14 mouse cellular contexts compared by ENCODE assay signal in the genomic region with DNA sequence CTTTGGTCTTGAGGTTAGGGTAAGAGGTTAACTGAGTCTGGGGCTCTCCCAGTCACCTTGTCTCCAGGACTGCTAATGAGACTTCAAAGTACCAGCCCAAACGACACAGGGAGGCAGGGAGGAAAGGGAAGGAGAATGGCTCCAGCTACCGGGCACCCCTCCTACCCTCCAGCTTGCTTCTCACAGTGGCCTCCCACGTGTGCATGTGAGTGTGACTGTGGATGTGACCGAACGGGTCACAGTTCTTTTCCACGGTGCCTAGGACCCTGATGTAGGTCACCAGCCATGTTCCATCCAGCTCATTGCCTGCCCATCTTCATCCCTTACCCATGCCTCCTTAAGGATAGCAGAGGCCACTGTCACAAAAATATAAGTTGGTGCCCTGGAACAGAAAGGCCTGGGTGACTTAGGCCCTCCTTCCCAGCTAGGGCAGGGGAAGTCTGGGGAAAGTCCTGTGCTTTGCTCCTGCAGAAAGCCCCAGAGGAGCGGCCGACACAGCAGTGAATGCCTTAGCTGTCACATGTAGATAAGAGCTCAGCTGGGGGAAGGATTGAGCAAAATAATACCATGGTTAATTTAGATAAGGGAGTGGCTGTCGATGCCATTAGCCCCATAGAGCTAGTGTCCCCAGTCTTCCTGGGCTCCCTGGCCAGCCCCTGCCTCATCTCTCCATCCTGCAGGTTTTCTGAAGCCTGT. TPM values are rescaled to one million over a fixed set of nuclear protein-coding genes. Genes with fewer than 3 reads are reported as not detected.
DNase-seq lines count a peak whose midpoint lies in the region; ATAC-seq lines count a peak whose summit lies in the region.
"Had no signal": no experiment of that assay in that cellular context is flagged by ENCODE, and none has a peak within 500 bp of the region (broad histone marks: within the 10 kb centered on the region; RNA-seq: fewer than 3 reads in every experiment).

No protein-coding gene starts in this region.

- H3K27me3 ChIP-seq in heart, embryonic 10.5 days (ENCODE audit: insufficient read depth, poor library complexity, severe bottlenecking): peaks cover 3% of the 10 kb centered on the region; the same call in 1 of the 2 replicates
- H3K27me3 ChIP-seq in midbrain, embryonic 12.5 days: peaks cover 27% of the 10 kb centered on the region
- peaks cover 8% of the 10 kb centered on the region; the same call in 1 of the 2 replicates for H3K27me3 ChIP-seq in midbrain, embryonic 13.5 days
- no peaks in the 10 kb centered on the region for H3K27me3 ChIP-seq in liver, embryonic 11.5 days (replicated peaks; ENCODE audit: control insufficient read depth, insufficient read depth, low read length)
- H3K27me3 ChIP-seq in stomach, embryonic 15.5 days (replicated peaks): no peaks in the 10 kb centered on the region
- H3K27me3 ChIP-seq: hindbrain, embryonic 15.5 days had no signal

- peak; percentile 84 for DNase-seq in heart, embryonic 10.5 days (ENCODE audit: low spot score)
- no peak for DNase-seq in heart, postnatal 10 days
- DNase-seq in liver, embryonic 11.5 days (ENCODE audit: low spot score): peak; percentile 55
- no peak for DNase-seq in adrenal gland, postnatal 10 days
- no peak for DNase-seq in kidney, postnatal 10 days
- DNase-seq: cerebellum, adult 18-20 months; kidney, postnatal 14 days; right cerebral cortex, postnatal 4 days; thymus, adult 2 months had no signal

- intact Hi-C loops in heart, postnatal 10 days (cut with DNase I): no loop called here

- H3K4me3 ChIP-seq in heart, embryonic 10.5 days: no peak overlapping the region
- no peak overlapping the region for H3K4me3 ChIP-seq in midbrain, embryonic 12.5 days
- H3K4me3 ChIP-seq in midbrain, embryonic 13.5 days (replicated peaks): no peak overlapping the region
- peak overlapping the region; percentile 13; the same call in 1 of the 2 replicates for H3K4me3 ChIP-seq in liver, embryonic 11.5 days (ENCODE audit: low read depth, low read length)
- no peak overlapping the region for H3K4me3 ChIP-seq in stomach, embryonic 15.5 days (replicated peaks)
- H3K4me3 ChIP-seq: hindbrain, embryonic 15.5 days; left cerebral cortex, adult 2 months had no signal

- peak overlapping the region; percentile 81; the same call in 1 of the 2 replicates for H3K27ac ChIP-seq in heart, embryonic 10.5 days
- 0 out of 2 replicates have a peak overlapping the region, but pooled peaks have one; percentile 7 for H3K27ac ChIP-seq in midbrain, embryonic 12.5 days (replicated peaks)
- H3K27ac ChIP-seq in midbrain, embryonic 13.5 days: no peak overlapping the region
- peak overlapping the region; percentile 98 for H3K27ac ChIP-seq in liver, embryonic 11.5 days (ENCODE audit: low read depth, low read length)
- peak overlapping the region; percentile 31; the same call in 1 of the 2 replicates for H3K27ac ChIP-seq in stomach, embryonic 15.5 days
- H3K27ac ChIP-seq: hindbrain, embryonic 15.5 days; left cerebral cortex, adult 2 months had no signal

- no peak overlapping the region for H3K9ac ChIP-seq in midbrain, embryonic 12.5 days (replicated peaks)
- no peak overlapping the region for H3K9ac ChIP-seq in midbrain, embryonic 13.5 days (replicated peaks)
- H3K9ac ChIP-seq in liver, embryonic 11.5 days (ENCODE audit: low read depth, low read length): peak overlapping the region; percentile 63
- H3K9ac ChIP-seq in stomach, embryonic 15.5 days: no peak overlapping the region
- H3K9ac ChIP-seq: hindbrain, embryonic 15.5 days had no signal

- whole genome bisulfite sequencing in heart, embryonic 10.5 days: 33% methylated on average over 9 of the region's 9 CpGs
- 72% methylated on average over 9 of the region's 9 CpGs for WGBS in midbrain, embryonic 12.5 days
- 72% methylated on average over 9 of the region's 9 CpGs for WGBS in midbrain, embryonic 13.5 days
- 39% methylated on average over 9 of the region's 9 CpGs for WGBS in liver, embryonic 11.5 days
- WGBS in stomach, embryonic 15.5 days: 61% methylated on average over 9 of the region's 9 CpGs

- H3K4me1 ChIP-seq in heart, embryonic 10.5 days: peaks cover 35% of the 10 kb centered on the region
- peaks cover 10% of the 10 kb centered on the region for H3K4me1 ChIP-seq in midbrain, embryonic 12.5 days
- H3K4me1 ChIP-seq in midbrain, embryonic 13.5 days (replicated peaks): peaks cover 20% of the 10 kb centered on the region
- H3K4me1 ChIP-seq in liver, embryonic 11.5 days (replicated peaks; ENCODE audit: control insufficient read depth, insufficient read depth, low read length): peaks cover 53% of the 10 kb centered on the region
- H3K4me1 ChIP-seq in stomach, embryonic 15.5 days: peaks cover 5% of the 10 kb centered on the region

- no peak for ATAC-seq in midbrain, embryonic 12.5 days (ENCODE audit: low FRiP score, low read depth)
- ATAC-seq in midbrain, embryonic 13.5 days: no peak
- peak; percentile 89 for ATAC-seq in liver, embryonic 11.5 days (replicated peaks; ENCODE audit: low FRiP score)
- ATAC-seq in stomach, embryonic 15.5 days (ENCODE audit: insufficient read depth, low FRiP score, low read depth): peak; percentile 74

- no peaks in the 10 kb centered on the region for H3K9me3 ChIP-seq in heart, embryonic 10.5 days
- no peaks in the 10 kb centered on the region for H3K9me3 ChIP-seq in midbrain, embryonic 12.5 days
- H3K9me3 ChIP-seq in midbrain, embryonic 13.5 days: no peaks in the 10 kb centered on the region
- no peaks in the 10 kb centered on the region for H3K9me3 ChIP-seq in liver, embryonic 11.5 days (ENCODE audit: control insufficient read depth, low read length)
- no peaks in the 10 kb centered on the region for H3K9me3 ChIP-seq in stomach, embryonic 15.5 days
- H3K9me3 ChIP-seq: hindbrain, embryonic 15.5 days had no signal

- no peaks in the 10 kb centered on the region for H3K36me3 ChIP-seq in heart, embryonic 10.5 days
- H3K36me3 ChIP-seq in midbrain, embryonic 12.5 days: no peaks in the 10 kb centered on the region
- no peaks in the 10 kb centered on the region for H3K36me3 ChIP-seq in midbrain, embryonic 13.5 days
- H3K36me3 ChIP-seq in liver, embryonic 11.5 days (ENCODE audit: control insufficient read depth, insufficient read depth, low read length): no peaks in the 10 kb centered on the region
- no peaks in the 10 kb centered on the region for H3K36me3 ChIP-seq in stomach, embryonic 15.5 days
- H3K36me3 ChIP-seq: hindbrain, embryonic 15.5 days had no signal

- no peak overlapping the region for H3K4me2 ChIP-seq in midbrain, embryonic 12.5 days (replicated peaks)
- no peak overlapping the region for H3K4me2 ChIP-seq in midbrain, embryonic 13.5 days (replicated peaks)
- H3K4me2 ChIP-seq in liver, embryonic 11.5 days: peak overlapping the region; percentile 67
- H3K4me2 ChIP-seq in stomach, embryonic 15.5 days: no peak overlapping the region
- H3K4me2 ChIP-seq: hindbrain, embryonic 15.5 days had no signal

RNA-seq across cellular contexts. Expression of a gene that starts 4.4 kb away (rescaled TPM):
- 9.4 and 10.7 TPM in 2 replicates for polyA plus RNA-seq in heart, embryonic 10.5 days (2016; fragmentation: Nextera tagmentation; extraction: Ambion mirVana)
- total RNA-seq in heart, postnatal 10 days (2021): 1 to 10 TPM; 2.8 to 4.1 TPM
- polyA plus RNA-seq in midbrain, embryonic 12.5 days (2016; fragmentation: Nextera tagmentation; extraction: Ambion mirVana): 1.2 and 1.6 TPM in 2 replicates
- polyA plus RNA-seq in midbrain, embryonic 13.5 days (2015; fragmentation: Nextera tagmentation; extraction: Ambion mirVana): 0.90 and 1.1 TPM in 2 replicates
- polyA plus RNA-seq in liver, embryonic 11.5 days (2014; fragmentation: Nextera tagmentation; extraction: Ambion mirVana): 10.9 and 12.0 TPM in 2 replicates
- 21.3 and 30.0 TPM in 2 replicates for polyA plus RNA-seq in stomach, embryonic 15.5 days (2015; fragmentation: Nextera tagmentation; extraction: Ambion mirVana)
- total RNA-seq in adrenal gland, postnatal 10 days (2021): 1 to 10 TPM; 5.3 to 5.8 TPM

Comparison
In these comparisons a context has a peak if more than half of its experiments do, and no peak if none do; other contexts are left out.
1. DNase-seq: peak in heart, embryonic 10.5 days (single experiment) and liver, embryonic 11.5 days (single experiment); none in heart, postnatal 10 days (0 of 2), adrenal gland, postnatal 10 days (single experiment) and kidney, postnatal 10 days (single experiment).
2. ATAC-seq: peak in liver, embryonic 11.5 days (single experiment) and stomach, embryonic 15.5 days (single experiment); none in midbrain, embryonic 12.5 days (single experiment) and midbrain, embryonic 13.5 days (single experiment).